Mouse (Mus musculus): ENCODE measurements at regions not wholly inside any gene's neighbourhood (a gene's known extent, or its start where the extent isn't known, plus 50 kb on each side); places are given as distances from the start of the nearest gene placed in this dataset.

- no peak for DNase-seq
These were observed 57.3 kb upstream of the Prep start for GRCm38 (mm10) chr10:45009676-45010075.

- no peak for DNase-seq
These were observed 57.8 kb upstream of the Prep start for GRCm38 (mm10) chr10:45009235-45009634.

GRCm38 (mm10) chr10:45004037-45004653 is 62.9 kb upstream of the Prep start:
- DNase-seq: no peak

GRCm38 (mm10) chr10:45003344-45003681 is 63.7 kb upstream of the Prep start:
- peak; percentile 40 for DNase-seq

DNA sequence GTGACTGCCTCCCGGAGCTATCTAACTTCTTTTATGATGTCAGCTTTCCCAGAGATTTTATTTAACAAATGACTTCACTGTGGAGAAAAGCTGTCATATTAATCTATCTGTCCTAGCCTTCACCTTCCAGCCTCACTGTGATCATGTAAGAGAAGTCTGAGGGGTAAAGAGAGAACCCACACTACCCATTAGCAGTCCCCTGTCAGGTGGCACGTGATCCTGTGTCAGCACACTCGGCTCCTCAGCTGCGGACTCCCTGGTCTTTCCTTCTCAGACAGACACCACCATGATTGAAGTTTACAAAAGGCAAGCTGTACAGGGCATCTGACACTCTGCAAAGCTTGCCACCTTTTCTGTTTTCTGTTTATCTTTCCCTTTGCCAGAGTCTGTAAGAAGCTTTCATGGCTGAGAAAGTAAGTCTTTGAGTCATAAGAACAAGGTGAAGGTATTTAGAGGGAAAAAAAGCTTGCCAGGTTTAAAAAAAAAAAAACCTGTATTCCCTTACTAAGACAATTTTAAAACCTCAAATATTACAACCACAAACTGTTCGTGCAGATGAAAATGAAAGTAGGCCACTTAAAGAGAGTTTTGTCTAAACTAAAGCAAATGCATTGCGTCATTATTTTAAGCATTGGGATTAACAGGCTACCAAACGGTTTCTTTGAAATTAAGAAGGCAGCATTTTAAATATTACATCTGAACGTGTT is 64.2 kb upstream of the Prep start:
- DNase-seq: peak; percentile 26

- peak; percentile 75 for DNase-seq
These were observed 65.8 kb upstream of the Prep start for GRCm38 (mm10) chr10:45000873-45001859.

DNA sequence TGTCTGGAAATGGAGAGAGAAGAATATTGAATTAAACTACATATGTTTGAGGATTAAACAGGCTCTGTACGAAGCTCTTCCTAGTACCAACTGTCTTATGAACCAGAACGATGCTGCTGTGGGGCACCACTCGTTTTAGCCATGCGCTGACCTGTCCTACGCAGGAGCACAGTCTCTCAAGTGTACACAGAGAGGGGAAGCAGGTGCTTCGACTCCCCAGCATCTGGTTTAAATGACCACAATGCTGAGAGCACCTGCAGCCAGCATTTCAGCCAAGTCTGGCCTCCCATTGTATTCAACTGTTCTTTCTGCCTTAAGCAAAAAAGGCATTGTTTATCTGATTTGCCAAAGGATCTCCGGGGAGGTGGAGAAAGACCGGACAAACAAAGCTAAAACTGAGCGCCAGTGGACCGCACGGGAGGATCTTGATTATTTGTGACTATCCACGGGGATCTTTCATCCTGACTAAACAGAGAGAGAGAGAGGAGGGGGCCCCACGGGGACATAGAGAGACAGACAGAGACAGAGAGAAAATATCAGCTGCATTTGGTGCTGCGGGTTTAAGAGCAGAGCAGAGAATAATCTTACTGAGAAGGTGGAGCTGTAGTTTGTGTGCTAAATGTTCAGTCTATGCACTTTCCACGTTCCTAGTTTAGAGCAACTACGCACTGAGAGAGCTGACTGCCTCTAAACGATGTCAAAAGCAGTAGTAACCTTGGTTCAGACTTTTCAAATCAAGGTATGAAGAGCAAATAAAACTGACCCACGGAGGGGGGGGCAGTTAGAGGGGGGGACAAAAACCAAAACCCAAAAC is 66.8 kb upstream of the Prep start:
- peak; percentile 24 for DNase-seq

- no peak for DNase-seq
These were observed 69.1 kb upstream of the Prep start for GRCm38 (mm10) chr10:44997906-44998289.

DNA sequence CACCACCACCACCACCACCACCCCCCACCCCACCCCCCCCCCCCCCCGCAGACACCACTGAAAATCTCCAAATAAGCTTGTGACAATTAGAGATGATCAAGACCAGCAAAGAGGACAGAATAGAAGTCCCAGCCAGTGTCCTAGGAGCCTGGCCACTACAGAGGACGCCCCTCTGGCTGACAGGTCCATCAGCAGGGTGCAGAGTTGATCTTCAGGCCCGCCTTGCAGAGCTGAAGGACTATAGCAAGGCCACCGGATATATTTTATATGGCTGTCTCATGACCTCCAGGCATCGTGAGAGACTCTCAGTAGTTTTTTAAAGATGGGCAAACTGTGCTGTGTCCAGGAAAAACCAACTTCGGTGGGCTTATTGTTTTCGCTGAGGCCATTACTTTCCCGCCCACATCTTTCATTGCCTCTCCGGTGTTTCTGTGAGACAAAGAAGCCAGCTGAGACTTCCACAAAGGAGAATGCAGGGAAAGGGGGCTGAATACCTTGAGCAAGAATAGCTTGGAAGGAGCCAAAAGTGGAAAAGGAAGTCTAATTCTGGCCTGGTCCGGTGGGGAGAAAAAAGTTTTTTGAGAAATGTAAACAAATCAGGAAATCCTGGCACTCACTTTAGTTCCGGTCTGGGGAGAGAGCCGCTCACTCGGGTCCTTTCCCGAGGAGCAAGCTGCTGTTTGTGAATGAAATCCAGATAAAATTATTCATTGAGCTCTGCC is 69.7 kb upstream of the Prep start:
- peak; percentile 49 for DNase-seq

GRCm38 (mm10) chr10:44995756-44996155 is 71.2 kb upstream of the Prep start:
- no peak for DNase-seq

DNA sequence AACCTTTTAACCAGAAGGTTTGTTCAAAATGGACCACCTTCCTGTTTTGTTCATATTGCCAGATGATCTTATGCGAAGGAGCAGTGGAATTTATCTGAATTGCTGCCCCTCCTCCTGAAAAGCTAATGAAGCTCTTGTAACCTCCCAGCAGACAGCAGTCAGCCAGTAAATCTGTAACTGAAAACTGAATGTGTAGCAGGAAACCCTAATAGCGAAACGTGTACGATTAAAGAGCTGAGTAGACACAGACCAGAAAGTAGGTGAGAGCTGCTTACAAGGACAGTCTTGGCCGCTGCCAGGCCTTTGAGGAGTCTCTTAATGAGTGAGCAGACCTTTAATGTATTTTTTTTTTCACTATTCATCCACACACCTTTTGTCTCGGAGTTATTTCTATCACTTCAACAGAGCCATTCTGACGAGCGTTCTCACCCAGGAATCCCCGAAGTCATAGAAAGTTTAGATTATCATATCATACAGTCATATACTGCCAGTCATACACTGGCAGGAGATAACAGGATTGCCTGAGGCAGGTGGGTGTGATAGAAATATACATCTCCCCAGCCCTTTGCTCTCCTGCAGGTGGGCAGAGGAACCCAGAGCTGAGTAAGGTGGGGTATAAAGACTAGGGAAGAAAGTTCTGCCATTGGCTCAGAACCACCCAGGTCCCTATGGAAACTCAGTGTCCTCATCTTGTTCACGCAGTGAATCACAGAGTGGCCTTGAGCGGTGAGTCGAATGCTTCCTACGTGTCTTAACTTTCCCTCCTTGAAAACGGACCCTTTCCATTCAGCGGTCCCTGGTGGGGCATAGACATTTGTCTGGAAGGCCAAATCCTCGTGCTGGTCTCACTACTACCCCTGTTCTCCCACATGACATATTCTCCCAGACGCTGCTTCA is 72.4 kb upstream of the Prep start:
- DNase-seq: no peak

- DNase-seq: no peak
These were observed 73.3 kb upstream of the Prep start for GRCm38 (mm10) chr10:44993470-44994260.

- no peak for DNase-seq
These were observed 77.5 kb upstream of the Prep start for GRCm38 (mm10) chr10:44989539-44989938.

GRCm38 (mm10) chr10:44988756-44989155 is 78.2 kb upstream of the Prep start:
- no peak for DNase-seq

DNA sequence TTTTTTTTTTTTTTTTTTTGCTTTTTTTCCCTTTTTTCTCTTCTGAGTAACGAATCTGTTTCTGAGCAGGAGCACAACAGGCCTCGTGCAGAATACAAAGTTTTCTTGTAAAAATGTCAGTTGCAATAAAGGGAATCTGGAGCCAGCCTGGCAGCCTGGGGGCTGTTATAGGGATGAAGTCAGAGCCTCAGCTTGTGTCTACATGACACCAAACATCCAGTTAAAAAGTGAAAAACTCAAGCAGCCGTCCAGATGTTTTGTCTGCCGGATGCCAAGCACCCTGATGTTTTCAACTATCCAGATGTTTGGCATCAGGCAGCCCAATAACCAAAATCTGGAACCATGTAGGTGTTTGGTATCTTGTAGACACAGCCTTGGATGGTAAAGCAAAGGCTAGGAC is 79.4 kb upstream of the Prep start:
- no peak for DNase-seq

DNA sequence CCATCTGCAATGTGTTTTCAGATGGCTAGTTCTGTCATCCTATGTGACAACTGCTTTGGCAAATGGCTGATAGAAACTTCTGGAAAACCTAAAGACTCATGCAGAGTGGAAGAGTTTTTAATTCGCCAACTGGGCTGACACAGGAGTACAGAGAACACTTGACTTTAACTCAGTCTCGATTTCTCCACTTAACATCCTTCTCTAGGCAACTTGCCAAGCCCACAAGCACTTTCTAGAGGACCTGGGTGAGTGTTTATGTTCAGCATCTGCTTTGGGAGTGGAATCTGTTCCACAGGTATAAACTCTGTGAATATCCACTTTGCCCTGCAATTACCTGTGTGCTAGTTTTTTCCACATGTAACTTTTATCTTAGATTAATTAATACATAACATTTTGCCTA is 85.1 kb upstream of the Prep start:
- no peak for DNase-seq

GRCm38 (mm10) chr10:44976815-44977214 is 90.2 kb upstream of the Prep start:
- no peak for DNase-seq

- peak; percentile 14 for DNase-seq
These were observed 95.1 kb upstream of the Prep start for GRCm38 (mm10) chr10:44971911-44972310.

DNA sequence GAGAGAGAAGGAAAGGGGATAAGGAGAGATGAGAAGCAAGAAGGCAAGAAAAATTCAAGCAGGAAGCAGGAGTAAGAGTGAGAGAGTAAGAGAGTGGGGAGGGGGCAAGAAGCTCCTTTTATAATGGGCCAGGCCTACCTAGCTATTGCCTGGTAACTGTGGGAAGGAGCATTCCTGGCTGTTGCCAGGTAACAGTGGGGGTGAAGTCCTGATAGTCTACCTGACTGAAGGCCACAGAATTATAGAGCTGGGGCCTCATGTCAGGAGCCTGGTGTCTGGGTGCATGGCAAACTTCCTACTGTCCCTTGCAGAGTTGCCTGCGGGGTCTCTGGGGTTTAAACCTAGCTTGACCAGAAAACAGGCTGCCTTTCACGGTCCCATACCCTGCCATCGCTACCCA is 107.0 kb upstream of the Prep start:
- DNase-seq: no peak

All from adrenal gland, postnatal 10 days (tissue).